Mouse (Mus musculus): Measurements from ENCODE around the gene Fam228a.
A peak's percentile ranks its signal among the peaks of the same experiment; 100 is the strongest.
"Not testable (repeated sequence)": the region's sequence is repeated elsewhere in the genome, so short reads cannot be mapped to it uniquely, and the experiment has no call there.

The Fam228a gene

GRCm38 (mm10) chr12:4717417-4717816 lies 20.8 kb downstream of the Fam228a start:
- DNase-seq (ENCODE audit: low read depth): peak; percentile 57

- DNase-seq (ENCODE audit: low read depth): no peak
These were observed 22.6 kb downstream of the Fam228a start for GRCm38 (mm10) chr12:4715606-4716005.

GRCm38 (mm10) chr12:4713361-4713760 lies 24.9 kb downstream of the Fam228a start:
- no peak for DNase-seq (ENCODE audit: low read depth)

GRCm38 (mm10) chr12:4709926-4710325 lies 28.3 kb downstream of the Fam228a start:
- no peak for DNase-seq (ENCODE audit: low read depth)

- DNase-seq (ENCODE audit: low read depth): no peak
These were observed 29.2 kb downstream of the Fam228a start for GRCm38 (mm10) chr12:4708881-4709604.

GRCm38 (mm10) chr12:4708296-4708695 lies 29.9 kb downstream of the Fam228a start:
- no peak for DNase-seq (ENCODE audit: low read depth)

GRCm38 (mm10) chr12:4707488-4708017 lies 30.7 kb downstream of the Fam228a start:
- no peak for DNase-seq (ENCODE audit: low read depth)

GRCm38 (mm10) chr12:4706901-4707300 lies 31.3 kb downstream of the Fam228a start:
- DNase-seq (ENCODE audit: low read depth): no peak

- no peak for DNase-seq (ENCODE audit: low read depth)
These were observed 32.1 kb downstream of the Fam228a start for GRCm38 (mm10) chr12:4706175-4706574.

GRCm38 (mm10) chr12:4705626-4706025 lies 32.6 kb downstream of the Fam228a start:
- DNase-seq (ENCODE audit: low read depth): not testable (repeated sequence)

- no peak for DNase-seq (ENCODE audit: low read depth)
These were observed 43.7 kb downstream of the Fam228a start for GRCm38 (mm10) chr12:4694534-4694933.

- no peak for DNase-seq (ENCODE audit: low read depth)
These were observed 47.0 kb downstream of the Fam228a start for GRCm38 (mm10) chr12:4691193-4691592.

- no peak for DNase-seq (ENCODE audit: low read depth)
These were observed 48.9 kb downstream of the Fam228a start for GRCm38 (mm10) chr12:4689341-4689740.

GRCm38 (mm10) chr12:4688386-4688785 lies 49.8 kb downstream of the Fam228a start:
- DNase-seq (ENCODE audit: low read depth): no peak

GRCm38 (mm10) chr12:4685441-4685840 lies 52.8 kb downstream of the Fam228a start:
- no peak for DNase-seq (ENCODE audit: low read depth)

- no peak for DNase-seq (ENCODE audit: low read depth)
These were observed 58.3 kb downstream of the Fam228a start for GRCm38 (mm10) chr12:4679971-4680370.

- no peak for DNase-seq (ENCODE audit: low read depth)
These were observed 61.9 kb downstream of the Fam228a start for GRCm38 (mm10) chr12:4676336-4676735.

- no peak for DNase-seq (ENCODE audit: low read depth)
These were observed 72.6 kb downstream of the Fam228a start for GRCm38 (mm10) chr12:4665675-4666037.

- DNase-seq (ENCODE audit: low read depth): peak; percentile 33
These were observed 73.1 kb downstream of the Fam228a start for GRCm38 (mm10) chr12:4664929-4665674.

Measured in naive thymus-derived CD4-positive, alpha-beta T cell, adult 2 months (primary cell).